Mouse (Mus musculus): ENCODE results near the gene St6galnac6. TPM values are rescaled to one million over a fixed set of nuclear protein-coding genes. Genes with fewer than 3 reads are reported as not detected.
A peak's percentile ranks its signal among the peaks of the same experiment; 100 is the strongest.

The St6galnac6 gene
- polyA plus RNA-seq, 1 experiment from 2014 or later = 16.7 TPM

GRCm38 (mm10) chr2:32625873-32626694 lies 26.6 kb downstream of the St6galnac6 start:
- Histone ChIP-seq H3K9me3 (replicated peaks) (no peaks in the 10 kb centered on the region), H3K4me1 (peaks cover 75% of the 10 kb centered on the region), H3K4me3 (peak overlapping the region; percentile 46), H3K36me3 (no peaks in the 10 kb centered on the region), H3K27me3 (ENCODE audit: low read depth, poor library complexity, severe bottlenecking) (no peaks in the 10 kb centered on the region), H3K27ac (peak overlapping the region; percentile 90)
- WGBS = 30% methylated on average over 5 of the region's 5 CpGs
- no peak for DNase-seq (ENCODE audit: low spot score)

- no peaks in the 10 kb centered on the region for H3K27me3 ChIP-seq (ENCODE audit: low read depth, poor library complexity, severe bottlenecking)
- H3K4me3 ChIP-seq = peak overlapping the region; percentile 17; the same call in 1 of the 2 replicates
- no peaks in the 10 kb centered on the region for H3K9me3 ChIP-seq (replicated peaks)
- peak overlapping the region; percentile 90 for H3K27ac ChIP-seq
- no peaks in the 10 kb centered on the region for H3K36me3 ChIP-seq
- no peak for DNase-seq (ENCODE audit: low spot score)
- peaks cover 74% of the 10 kb centered on the region for H3K4me1 ChIP-seq
- WGBS = 60% methylated on average over 20 of the region's 20 CpGs
Measured at GRCm38 (mm10) chr2:32627266-32628043, 27.9 kb downstream of the St6galnac6 start.

- H3K9me3 ChIP-seq (replicated peaks) = no peaks in the 10 kb centered on the region
- H3K4me1 ChIP-seq = peaks cover 74% of the 10 kb centered on the region
- no peaks in the 10 kb centered on the region for H3K27me3 ChIP-seq (ENCODE audit: low read depth, poor library complexity, severe bottlenecking)
- DNase-seq (ENCODE audit: low spot score) = no peak
- peak overlapping the region; percentile 17; the same call in 1 of the 2 replicates for H3K4me3 ChIP-seq
- H3K36me3 ChIP-seq = no peaks in the 10 kb centered on the region
- H3K27ac ChIP-seq = peak overlapping the region; percentile 90
- WGBS = 49% methylated on average over 4 of the region's 4 CpGs
Measured at GRCm38 (mm10) chr2:32628044-32628550, 28.6 kb downstream of the St6galnac6 start.

- H3K4me3 ChIP-seq = no peak overlapping the region
- peaks cover 6% of the 10 kb centered on the region for H3K36me3 ChIP-seq
- DNase-seq (ENCODE audit: low spot score) = no peak
- peak overlapping the region; percentile 90 for H3K27ac ChIP-seq
- H3K9me3 ChIP-seq (replicated peaks) = no peaks in the 10 kb centered on the region
- H3K4me1 ChIP-seq = peaks cover 79% of the 10 kb centered on the region
- 39% methylated on average over 5 of the region's 5 CpGs for WGBS
- no peaks in the 10 kb centered on the region for H3K27me3 ChIP-seq (ENCODE audit: low read depth, poor library complexity, severe bottlenecking)
Measured at GRCm38 (mm10) chr2:32628729-32629128, 29.2 kb downstream of the St6galnac6 start.

- peak; percentile 80 for DNase-seq (ENCODE audit: low spot score)
- Histone ChIP-seq H3K27ac (peak overlapping the region; percentile 90), H3K9me3 (replicated peaks) (no peaks in the 10 kb centered on the region), H3K36me3 (peaks cover 11% of the 10 kb centered on the region), H3K27me3 (ENCODE audit: low read depth, poor library complexity, severe bottlenecking) (no peaks in the 10 kb centered on the region), H3K4me1 (peaks cover 76% of the 10 kb centered on the region), H3K4me3 (0 out of 2 replicates have a peak overlapping the region, but pooled peaks have one; percentile 14)
- WGBS = 42% methylated on average over 9 of the region's 9 CpGs
Measured at GRCm38 (mm10) chr2:32629276-32629976, 29.9 kb downstream of the St6galnac6 start.

GRCm38 (mm10) chr2:32630036-32630435 lies 30.5 kb downstream of the St6galnac6 start:
- Histone ChIP-seq H3K27me3 (ENCODE audit: low read depth, poor library complexity, severe bottlenecking) (no peaks in the 10 kb centered on the region), H3K9me3 (replicated peaks) (no peaks in the 10 kb centered on the region), H3K4me1 (peaks cover 70% of the 10 kb centered on the region), H3K36me3 (peaks cover 13% of the 10 kb centered on the region), H3K27ac (peak overlapping the region; percentile 90), H3K4me3 (no peak overlapping the region)
- no peak for DNase-seq (ENCODE audit: low spot score)
- 85% methylated on average over 8 of the region's 9 CpGs for WGBS

GRCm38 (mm10) chr2:32631046-32631445 lies 31.5 kb downstream of the St6galnac6 start:
- Histone ChIP-seq H3K4me3 (no peak overlapping the region), H3K4me1 (peaks cover 60% of the 10 kb centered on the region), H3K9me3 (replicated peaks) (no peaks in the 10 kb centered on the region), H3K36me3 (peaks cover 13% of the 10 kb centered on the region), H3K27ac (0 out of 2 replicates have a peak overlapping the region, but pooled peaks have one; percentile 33), H3K27me3 (ENCODE audit: low read depth, poor library complexity, severe bottlenecking) (no peaks in the 10 kb centered on the region)
- no peak for DNase-seq (ENCODE audit: low spot score)
- WGBS = 88% methylated on average over 10 of the region's 10 CpGs

- Histone ChIP-seq H3K9me3 (replicated peaks) (no peaks in the 10 kb centered on the region), H3K4me1 (peaks cover 56% of the 10 kb centered on the region), H3K36me3 (peaks cover 13% of the 10 kb centered on the region), H3K4me3 (no peak overlapping the region), H3K27ac (peak overlapping the region; percentile 61; the same call in 1 of the 2 replicates), H3K27me3 (ENCODE audit: low read depth, poor library complexity, severe bottlenecking) (no peaks in the 10 kb centered on the region)
- WGBS = 58% methylated on average over 7 of the region's 7 CpGs
- DNase-seq (ENCODE audit: low spot score) = peak; percentile 82
Measured at GRCm38 (mm10) chr2:32631737-32632394, 32.4 kb downstream of the St6galnac6 start.

GRCm38 (mm10) chr2:32633660-32634059 lies 34.2 kb downstream of the St6galnac6 start:
- no peaks in the 10 kb centered on the region for H3K9me3 ChIP-seq (replicated peaks)
- 66% methylated on average over 5 of the region's 5 CpGs for WGBS
- DNase-seq (ENCODE audit: low spot score) = no peak
- H3K27me3 ChIP-seq (ENCODE audit: low read depth, poor library complexity, severe bottlenecking) = no peaks in the 10 kb centered on the region
- peak overlapping the region; percentile 64; the same call in 1 of the 2 replicates for H3K27ac ChIP-seq
- H3K4me1 ChIP-seq = peaks cover 48% of the 10 kb centered on the region
- H3K36me3 ChIP-seq = peaks cover 13% of the 10 kb centered on the region
- H3K4me3 ChIP-seq = no peak overlapping the region

GRCm38 (mm10) chr2:32634277-32635105 lies 35.0 kb downstream of the St6galnac6 start:
- 86% methylated on average over 10 of the region's 10 CpGs for WGBS
- peaks cover 13% of the 10 kb centered on the region for H3K36me3 ChIP-seq
- no peak overlapping the region for H3K4me3 ChIP-seq
- H3K9me3 ChIP-seq (replicated peaks) = no peaks in the 10 kb centered on the region
- no peaks in the 10 kb centered on the region for H3K27me3 ChIP-seq (ENCODE audit: low read depth, poor library complexity, severe bottlenecking)
- no peak for DNase-seq (ENCODE audit: low spot score)
- H3K27ac ChIP-seq = no peak overlapping the region
- peaks cover 40% of the 10 kb centered on the region for H3K4me1 ChIP-seq

- Histone ChIP-seq H3K4me1 (peaks cover 34% of the 10 kb centered on the region), H3K4me3 (no peak overlapping the region), H3K27me3 (ENCODE audit: low read depth, poor library complexity, severe bottlenecking) (no peaks in the 10 kb centered on the region), H3K27ac (peak overlapping the region; percentile 53), H3K9me3 (replicated peaks) (no peaks in the 10 kb centered on the region), H3K36me3 (peaks cover 13% of the 10 kb centered on the region)
- WGBS = 89% methylated on average over 7 of the region's 7 CpGs
- DNase-seq (ENCODE audit: low spot score) = no peak
Measured at GRCm38 (mm10) chr2:32636617-32637016, 37.1 kb downstream of the St6galnac6 start.

Data from limb, embryonic 10.5 days (tissue).